Mouse (Mus musculus) brain, embryonic 14.5 days (tissue): ENCODE results near the gene Galnt2. TPM values are rescaled to one million over a fixed set of nuclear protein-coding genes. Genes with fewer than 3 reads are reported as not detected.

ENCODE experiments used
- DNase-seq: peaks from one replicate; pipeline ENCODE4 v3.0.0-alpha.2; 2011; ENCODE audit warnings: low read depth
- CTCF ChIP-seq: fragments of 200-500 bp; IDR thresholded peaks from 2 replicates; pipeline ENCODE4 v1.5.1; 2012; ENCODE audit warnings: inconsistent platforms, mild to moderate bottlenecking, moderate library complexity, borderline replicate concordance; ENCODE audit not compliant: insufficient read depth, insufficient read length; ENCODE audit errors: extremely low read depth
- POLR2A ChIP-seq: fragments of 200-500 bp; IDR thresholded peaks from 2 replicates; pipeline ENCODE4 v1.6.1; 2012; ENCODE audit warnings: mild to moderate bottlenecking, inconsistent platforms, borderline replicate concordance; ENCODE audit not compliant: poor library complexity, insufficient read depth, insufficient read length, severe bottlenecking; ENCODE audit errors: extremely low read depth
- polyA plus RNA-seq: library from polyadenylated mRNA; depleted of rRNA; stranded (reverse); fragments of >200 nt; gene quantifications from 2 replicates; pipeline ENCODE4 v1.2.3, GENCODE M21; 2012

Galnt2 gene
- polyA plus RNA-seq, 1 experiment: 50.3 TPM

DNA sequence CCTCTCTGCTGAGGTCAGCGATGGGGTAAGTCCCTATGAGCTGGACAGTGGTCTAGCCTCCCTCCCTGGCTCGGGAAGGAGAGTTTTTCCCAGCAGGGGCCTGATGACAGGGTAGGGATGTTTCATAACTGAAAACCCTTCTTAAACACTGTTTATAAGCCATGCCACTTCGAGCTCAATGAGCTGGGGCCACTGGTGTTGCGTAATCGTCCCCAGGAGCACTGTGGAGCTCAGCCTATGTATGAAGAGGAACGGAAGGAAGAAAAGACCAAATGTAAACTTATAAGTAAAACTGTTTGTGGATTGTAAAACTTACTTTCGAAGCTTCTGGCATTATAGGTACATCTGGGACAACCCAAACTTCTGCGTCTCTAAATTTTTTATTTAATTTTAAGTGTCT lies 29.5 kb upstream of the Galnt2 start:
- TF ChIP-seq CTCF (no peak), POLR2A (no peak)
- DNase-seq: no peak

DNA sequence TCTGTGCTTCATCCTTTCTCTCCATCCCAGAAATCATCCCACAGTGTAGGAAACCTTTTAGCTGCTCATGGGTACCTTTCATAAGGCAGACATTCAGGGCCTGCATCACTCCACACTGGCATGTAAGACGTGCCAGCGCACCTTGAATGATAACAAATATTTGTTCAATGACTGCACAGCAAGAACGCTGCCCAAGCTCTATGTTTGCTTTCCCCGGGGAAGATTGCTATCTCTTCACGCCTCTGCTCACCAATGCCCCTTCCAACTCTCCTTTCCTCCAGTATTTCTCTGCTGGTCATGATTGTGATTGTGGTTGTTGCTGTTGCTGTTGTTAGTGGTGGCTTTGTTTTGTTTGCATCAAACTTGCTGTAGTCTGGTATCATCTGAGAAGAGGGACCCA lies 28.3 kb upstream of the Galnt2 start:
- TF ChIP-seq CTCF (no peak), POLR2A (no peak)
- DNase-seq: no peak

DNA sequence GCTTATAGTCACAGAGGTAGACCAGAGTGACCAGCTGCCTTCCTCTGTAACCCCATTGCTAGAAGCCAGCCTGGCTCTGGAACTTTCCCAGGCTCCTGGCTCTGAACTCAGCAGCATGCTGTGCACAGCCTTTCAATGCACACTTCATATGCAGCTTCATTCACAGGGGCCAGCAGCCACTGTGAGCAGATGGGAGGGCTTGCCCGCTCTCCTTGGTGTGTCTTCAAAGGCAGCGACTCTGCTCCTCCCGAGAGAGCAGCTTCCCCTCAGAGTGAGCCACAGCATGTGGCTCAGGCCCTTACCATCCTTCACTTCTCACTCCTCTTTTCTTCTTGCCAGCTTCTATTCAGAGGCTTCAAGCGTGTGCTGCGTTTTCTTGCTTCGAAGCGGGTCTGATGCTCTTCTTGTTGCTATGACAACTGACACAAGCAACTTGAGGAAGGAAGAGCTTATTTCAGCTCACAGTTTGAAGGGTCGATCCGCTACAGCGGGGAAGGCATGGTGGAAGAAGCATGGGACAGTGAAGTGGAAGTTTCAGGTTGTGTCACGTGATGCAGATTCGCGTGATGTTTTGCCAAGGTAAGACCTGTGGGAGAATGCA lies 27.1 kb upstream of the Galnt2 start:
- TF ChIP-seq CTCF (no peak), POLR2A (no peak)
- DNase-seq: peak; percentile 77

DNA sequence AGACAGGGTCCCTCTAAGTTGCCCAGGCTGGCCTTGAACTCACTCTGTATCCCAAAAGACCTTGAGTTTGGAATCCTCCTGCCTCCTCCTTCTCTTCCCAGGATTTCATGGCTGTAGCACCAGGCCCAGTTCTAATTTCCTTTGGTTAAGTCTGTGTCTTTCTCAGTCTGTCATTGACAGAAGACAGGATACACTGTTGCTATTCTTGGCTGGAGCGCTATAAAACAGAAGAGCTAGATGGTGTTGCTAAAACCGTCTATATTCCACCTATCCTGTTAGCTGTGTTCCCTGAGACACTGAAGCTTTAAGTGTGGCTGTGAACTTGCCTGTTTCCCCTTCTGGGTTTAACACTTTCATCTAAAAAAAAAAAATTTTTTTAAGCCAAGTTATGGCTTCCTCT lies 19.0 kb upstream of the Galnt2 start:
- DNase-seq: no peak
- TF ChIP-seq CTCF: no peak

DNA sequence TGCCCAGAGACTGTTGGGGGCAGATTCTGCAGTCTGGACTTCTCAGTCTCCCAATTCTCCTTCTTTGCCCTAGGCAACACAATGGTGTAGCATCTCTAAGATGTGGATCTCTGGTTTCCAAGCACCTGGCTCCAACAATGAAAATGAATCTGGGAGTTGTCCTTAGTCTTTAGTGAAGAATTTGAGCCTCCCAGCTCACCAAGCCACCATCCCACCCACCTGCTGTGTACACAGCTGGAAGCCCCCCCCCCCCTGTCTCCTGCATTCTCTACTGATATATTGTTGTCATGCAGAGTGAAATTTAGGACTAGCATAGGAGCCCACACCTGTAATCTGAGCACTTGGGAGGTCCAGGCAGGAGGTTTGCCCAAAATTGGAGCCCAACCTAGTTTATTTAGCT lies 14.2 kb upstream of the Galnt2 start:
- TF ChIP-seq CTCF (no peak), POLR2A (no peak)
- DNase-seq: no peak

DNA sequence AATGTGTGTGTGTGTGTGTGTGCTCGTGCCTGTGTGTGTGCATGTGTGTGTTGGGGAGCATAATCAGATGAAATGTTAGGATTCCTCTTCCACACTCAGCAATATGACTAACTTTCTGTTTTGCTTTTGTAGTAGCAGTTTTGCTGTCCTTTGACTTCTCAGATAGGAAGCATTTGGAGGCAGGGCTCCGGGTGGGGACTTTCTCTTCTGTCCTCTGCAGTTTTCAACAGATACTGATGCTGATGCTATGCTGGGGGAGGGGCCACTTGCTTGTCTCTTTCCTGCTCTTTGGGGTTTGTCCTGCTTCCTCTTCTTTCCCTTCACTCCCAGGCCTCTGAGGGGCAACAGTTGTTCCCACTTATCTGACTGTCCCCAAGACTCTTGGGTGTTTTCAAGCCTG lies 1.3 kb upstream of the Galnt2 start:
- no peak for DNase-seq
- no peak for TF ChIP-seq CTCF
- TF ChIP-seq POLR2A: no peak

DNA sequence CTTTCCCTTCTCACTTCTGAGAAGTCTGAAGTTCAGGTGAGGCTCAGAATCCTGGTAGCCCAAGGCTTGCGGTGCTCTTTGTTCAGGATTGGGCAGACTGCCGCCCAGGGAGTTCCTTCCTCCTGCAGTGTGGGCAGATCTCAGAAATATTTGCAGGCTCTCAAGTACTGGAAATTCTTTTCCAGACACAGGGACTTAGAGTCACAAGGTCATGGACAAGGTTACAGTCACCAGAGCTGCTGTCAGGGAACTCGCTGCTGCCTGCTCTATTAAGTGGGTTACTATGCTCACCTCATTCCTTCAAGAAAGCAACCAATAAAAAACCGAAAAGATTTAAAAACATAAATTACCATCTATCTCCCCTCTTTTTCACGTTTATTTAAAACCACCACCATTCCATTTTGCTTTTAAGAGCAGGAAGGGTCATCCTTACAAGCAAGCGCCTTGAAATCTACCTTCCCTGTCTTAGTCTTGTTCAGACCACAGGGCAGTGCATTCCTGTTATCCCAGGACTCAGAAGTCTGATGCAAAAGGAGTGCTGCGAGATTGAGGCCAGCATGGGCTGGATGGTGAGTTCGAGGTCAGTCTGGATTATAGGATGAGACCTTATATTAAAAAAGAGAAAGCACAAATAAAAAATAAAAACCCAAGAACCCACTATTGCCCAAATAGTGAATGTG lies 555 bp upstream of the Galnt2 start:
- TF ChIP-seq POLR2A (no peak), CTCF (no peak)
- no peak for DNase-seq

DNA sequence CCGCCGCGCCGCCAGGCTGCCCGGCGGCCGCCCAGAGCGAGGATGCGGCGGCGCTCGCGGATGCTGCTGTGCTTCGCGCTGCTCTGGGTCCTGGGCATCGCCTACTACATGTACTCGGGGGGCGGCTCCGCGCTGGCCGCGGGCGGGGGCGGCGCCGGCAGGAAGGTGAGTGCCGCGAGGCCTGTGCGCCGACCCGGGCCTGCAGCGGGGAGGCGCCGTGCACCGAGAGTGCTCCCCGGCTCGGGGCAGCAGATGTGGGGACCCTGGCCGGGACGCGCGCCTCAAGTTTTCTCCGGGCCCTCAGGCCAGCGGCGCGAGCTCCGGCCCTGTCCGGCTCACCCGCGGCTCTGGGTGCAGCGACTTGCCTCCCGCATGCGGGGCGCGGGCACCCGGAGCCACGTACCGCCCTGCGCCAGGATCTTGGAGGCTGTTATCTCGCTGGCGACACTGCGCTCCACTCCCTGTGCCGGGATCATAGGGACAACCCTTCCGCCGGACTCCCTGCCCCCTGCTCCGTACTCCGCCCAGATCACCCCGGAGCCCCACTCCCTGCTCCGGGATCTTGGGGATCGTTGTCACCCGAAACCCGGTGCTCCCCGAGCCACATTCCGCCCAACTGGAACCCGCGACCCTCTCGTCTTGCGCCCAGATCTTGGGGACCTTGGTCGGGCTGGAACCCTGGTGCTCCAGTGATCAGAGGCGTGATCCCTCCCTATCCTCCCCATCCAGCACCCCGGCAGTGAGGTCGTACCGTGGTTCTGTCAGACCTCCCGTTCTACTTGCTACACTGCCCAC lies 491 bp downstream of the Galnt2 start:
- TF ChIP-seq CTCF (no peak), POLR2A (peak; percentile 47; the same call in 1 of the 2 replicates)
- peak; percentile 20 for DNase-seq

DNA sequence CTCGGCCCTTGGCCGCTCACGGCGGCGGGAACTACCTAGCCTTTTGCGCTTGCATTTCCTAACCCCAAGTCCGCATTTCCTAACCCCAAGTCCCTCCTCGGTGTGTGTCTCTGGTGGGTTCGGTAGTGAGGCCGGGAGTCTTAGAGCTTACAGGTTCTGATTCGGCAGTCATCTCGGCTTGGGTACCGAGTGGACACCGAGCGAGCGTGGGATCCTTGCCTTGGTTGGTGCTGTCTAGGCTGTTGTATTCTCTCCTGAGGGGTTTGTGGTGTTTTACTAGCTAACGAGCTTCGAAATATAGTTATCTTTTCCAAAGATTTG lies 1.0 kb downstream of the Galnt2 start:
- no peak for DNase-seq
- TF ChIP-seq POLR2A: no peak
- no peak for TF ChIP-seq CTCF

DNA sequence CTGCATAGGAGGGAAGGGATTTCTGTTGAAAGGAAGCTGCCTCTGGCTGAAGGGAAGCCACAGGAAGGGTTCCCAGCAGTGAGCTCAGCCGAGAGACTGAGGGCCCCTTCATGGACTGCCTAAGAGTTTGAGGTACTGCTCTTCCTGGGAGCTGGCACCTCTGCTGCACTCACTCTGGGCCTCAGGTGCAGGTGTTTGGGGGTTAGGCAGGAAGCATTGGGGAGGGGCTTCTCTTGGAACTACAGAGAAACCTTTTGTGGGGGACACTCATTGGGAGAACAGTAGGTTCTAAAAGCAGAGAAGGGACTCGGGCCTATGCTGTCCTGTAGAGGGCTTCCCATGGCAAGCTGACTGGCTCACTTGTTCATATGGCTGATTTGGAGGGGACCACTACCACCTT lies 3.3 kb downstream of the Galnt2 start:
- no peak for DNase-seq
- TF ChIP-seq POLR2A: no peak
- TF ChIP-seq CTCF: no peak

DNA sequence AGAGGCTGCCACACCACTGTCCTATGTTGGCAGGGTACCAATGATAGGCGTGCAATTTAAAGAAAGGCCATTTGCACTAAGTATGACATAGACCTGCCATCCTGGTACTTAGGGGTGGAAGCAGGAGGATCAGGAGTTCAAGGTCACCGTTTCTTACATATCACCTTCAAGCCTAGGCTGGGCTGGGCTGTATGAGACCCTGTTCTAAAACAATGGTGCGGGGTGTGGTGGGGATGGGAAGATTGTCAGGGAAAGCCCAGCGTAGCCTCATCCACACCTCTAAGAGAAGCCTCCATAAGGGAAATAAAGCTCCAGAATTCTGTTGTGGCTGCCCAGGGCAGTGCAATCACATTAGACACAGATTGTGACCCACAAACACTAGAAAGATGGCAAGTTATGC lies 4.3 kb downstream of the Galnt2 start:
- no peak for DNase-seq
- no peak for TF ChIP-seq POLR2A
- no peak for TF ChIP-seq CTCF

DNA sequence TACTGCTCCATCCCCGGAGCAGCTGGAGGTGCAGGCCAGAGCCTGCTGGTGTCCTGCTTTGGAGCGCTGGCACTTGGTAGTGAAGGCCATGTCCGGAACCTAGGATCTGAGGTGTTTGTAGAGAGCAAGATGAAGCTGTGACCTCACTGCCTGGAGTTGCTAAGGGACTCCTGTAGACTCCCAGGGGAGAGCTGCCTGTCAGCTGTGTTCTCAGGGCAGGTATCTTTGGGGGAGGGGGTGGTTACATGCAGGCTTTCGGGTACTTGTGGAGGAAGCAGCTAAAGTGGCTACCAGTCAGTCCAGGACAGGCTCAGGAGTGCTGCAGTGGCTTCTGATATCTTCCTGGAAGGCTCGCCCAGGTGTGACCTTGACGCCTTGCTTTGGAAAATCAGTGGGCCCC lies 8.2 kb downstream of the Galnt2 start:
- no peak for DNase-seq
- no peak for TF ChIP-seq CTCF
- no peak for TF ChIP-seq POLR2A

DNA sequence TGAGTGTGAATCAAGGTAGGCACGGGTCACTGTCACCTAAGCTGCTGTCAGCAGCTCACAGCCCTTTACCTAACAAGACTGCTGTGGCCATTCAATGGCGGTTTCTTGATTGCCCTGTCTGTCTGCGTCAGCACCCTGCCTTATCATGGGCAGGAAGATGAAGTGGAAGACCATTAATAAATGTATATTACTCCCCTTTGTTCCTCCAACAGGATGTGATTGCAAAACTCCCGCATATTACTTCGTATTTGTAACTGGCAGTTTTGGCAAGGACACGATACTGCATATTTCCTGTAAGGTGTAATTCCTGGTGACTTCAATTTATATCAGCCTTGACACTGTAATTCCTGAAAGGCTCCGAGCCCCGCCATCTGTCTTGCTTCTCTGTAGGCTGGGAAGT lies 9.7 kb downstream of the Galnt2 start:
- TF ChIP-seq CTCF (no peak), POLR2A (no peak)
- no peak for DNase-seq

DNA sequence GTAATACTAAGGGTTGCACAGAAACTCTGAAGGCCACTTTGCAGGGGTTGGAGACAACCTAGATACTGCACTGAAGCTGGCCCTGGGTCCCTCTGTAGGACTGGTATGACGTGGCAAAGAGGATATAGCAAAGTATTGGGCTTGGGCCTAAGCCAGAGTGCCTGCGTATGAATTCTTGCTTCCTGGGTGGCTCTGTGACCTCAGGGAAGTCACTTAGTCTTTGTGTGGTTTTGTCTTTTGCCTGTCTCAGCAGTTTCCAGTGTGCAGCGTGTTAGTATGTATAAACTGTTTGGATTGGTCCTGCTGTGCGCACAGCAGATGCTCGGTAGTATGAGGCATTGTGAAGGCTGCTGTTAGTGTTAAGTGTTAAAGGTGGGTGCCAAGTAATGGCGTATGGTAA lies 11.0 kb downstream of the Galnt2 start:
- DNase-seq: no peak
- TF ChIP-seq POLR2A (no peak), CTCF (no peak)
